Mouse (Mus musculus) myocyte (in vitro differentiated cells): Measurements from ENCODE around the gene Cntn4. TPM values are rescaled to one million over a fixed set of nuclear protein-coding genes. Genes with fewer than 3 reads are reported as not detected.

Source experiments
- H3K27me3 ChIP-seq: one replicate; pipeline ENCODE4 v1.6.1; 2011; ENCODE audit not compliant: control insufficient read depth, insufficient read depth, insufficient read length
- H3K36me3 ChIP-seq: one replicate; pipeline ENCODE4 v1.6.1; 2011; ENCODE audit not compliant: control insufficient read depth, insufficient read depth
- H3K4me2 ChIP-seq: one replicate; pipeline ENCODE4 v1.6.1; 2011; ENCODE audit warnings: low read depth, control low read depth
- H3K4me3 ChIP-seq: one replicate; pipeline ENCODE4 v1.5.1; 2011; ENCODE audit warnings: mild to moderate bottlenecking, control low read depth, moderate library complexity
- H3K79me2 ChIP-seq: one replicate; pipeline ENCODE4 v1.6.1; 2011; ENCODE audit not compliant: control insufficient read depth, insufficient read depth
- H3ac ChIP-seq: one replicate; pipeline ENCODE4 v1.6.1; 2011; ENCODE audit not compliant: control insufficient read depth, insufficient read length
- CEBPB ChIP-seq: IDR thresholded peaks from 2 replicates; pipeline ENCODE4 v1.6.1; 2011; ENCODE audit warnings: mild to moderate bottlenecking, moderate library complexity; ENCODE audit not compliant: poor library complexity, insufficient read depth, severe bottlenecking
- E2F4 ChIP-seq: IDR thresholded peaks from one replicate; pipeline ENCODE4 v1.6.1; 2011; ENCODE audit warnings: mild to moderate bottlenecking, control low read depth, moderate library complexity; ENCODE audit not compliant: insufficient read depth
- MAX ChIP-seq: IDR thresholded peaks from one replicate; pipeline ENCODE4 v1.6.1; 2011; ENCODE audit warnings: low read depth, mild to moderate bottlenecking, control low read depth
- MYOD1 ChIP-seq, 3 experiments: IDR thresholded peaks; one replicate each; pipeline ENCODE4 v1.6.1; 2011; ENCODE audit warnings: control low read depth in 2 of 3, low read depth in 2 of 3, mild to moderate bottlenecking in 2 of 3, moderate library complexity in 1 of 3; ENCODE audit not compliant: insufficient read length in 2 of 3, control insufficient read depth in 1 of 3
- MYOG ChIP-seq, 3 experiments: IDR thresholded peaks; one replicate each; pipeline ENCODE4 v1.6.1; 2011; ENCODE audit warnings: control low read depth in 2 of 3, low read depth in 2 of 3, mild to moderate bottlenecking in 2 of 3; ENCODE audit not compliant: insufficient read length in 2 of 3, control insufficient read depth in 1 of 3, insufficient read depth in 1 of 3
- POLR2A ChIP-seq: IDR thresholded peaks from one replicate; pipeline ENCODE4 v1.6.1; 2011; ENCODE audit warnings: low read depth, mild to moderate bottlenecking, control low read depth, moderate library complexity; ENCODE audit not compliant: insufficient read length
- POLR2AphosphoS2 ChIP-seq: IDR thresholded peaks from one replicate; pipeline ENCODE4 v1.6.1; 2011; ENCODE audit warnings: low read depth, control low read depth; ENCODE audit not compliant: insufficient read length
- REST ChIP-seq: IDR thresholded peaks from one replicate; pipeline ENCODE4 v1.6.1; 2011; ENCODE audit warnings: mild to moderate bottlenecking, control low read depth, moderate library complexity; ENCODE audit not compliant: insufficient read depth, insufficient read length
- SRF ChIP-seq: IDR thresholded peaks from one replicate; pipeline ENCODE4 v1.6.1; 2011; ENCODE audit warnings: low read depth; ENCODE audit not compliant: control insufficient read depth, insufficient read length
- TCF12 ChIP-seq: IDR thresholded peaks from one replicate; pipeline ENCODE4 v1.6.1; 2011; ENCODE audit warnings: mild to moderate bottlenecking, control low read depth; ENCODE audit not compliant: poor library complexity, insufficient read depth, severe bottlenecking
- TCF3 ChIP-seq: IDR thresholded peaks from one replicate; pipeline ENCODE4 v1.6.1; 2011; ENCODE audit warnings: low read depth, control low read depth; ENCODE audit not compliant: insufficient read length
- USF1 ChIP-seq: IDR thresholded peaks from one replicate; pipeline ENCODE4 v1.6.1; 2011; ENCODE audit warnings: low read depth, mild to moderate bottlenecking, control low read depth, moderate library complexity
- polyA plus RNA-seq: library from polyadenylated mRNA; unstranded; fragments of >200 nt; fragmentation: generic; extraction: Trizol; gene quantifications from one replicate; pipeline ENCODE4 v1.2.1, GENCODE M21; 2012; ENCODE audit warnings: missing spikeins

The Cntn4 gene
- polyA plus RNA-seq, 1 experiment = not detected

- no peak overlapping the region for H3ac ChIP-seq
- TF ChIP-seq MYOG (IDR thresholded peaks at IDR 0.05; ENCODE audit: control insufficient read depth in 1 of 3, insufficient read depth in 1 of 3, insufficient read length in 2 of 3, low read depth in 2 of 3) (no peak), CEBPB (no peak), SRF (no peak), MAX (no peak), REST (no peak), POLR2A (no peak), TCF3 (no peak), E2F4 (no peak), MYOD1 (IDR thresholded peaks at IDR 0.05; ENCODE audit: control insufficient read depth in 1 of 3, insufficient read length in 2 of 3, low read depth in 2 of 3) (no peak), USF1 (no peak), POLR2AphosphoS2 (no peak), TCF12 (no peak)
- no peaks in the 10 kb centered on the region for H3K79me2 ChIP-seq
- no peak overlapping the region for H3K4me2 ChIP-seq
- no peak overlapping the region for H3K4me3 ChIP-seq
- no peaks in the 10 kb centered on the region for H3K27me3 ChIP-seq
- no peaks in the 10 kb centered on the region for H3K36me3 ChIP-seq
Observed at GRCm38 (mm10) chr6:105681496-105681895, 4.0 kb downstream of the Cntn4 start.

GRCm38 (mm10) chr6:105683251-105683650 lies 5.8 kb downstream of the Cntn4 start:
- Histone ChIP-seq H3K4me2 (no peak overlapping the region), H3K36me3 (no peaks in the 10 kb centered on the region), H3K79me2 (no peaks in the 10 kb centered on the region), H3K27me3 (no peaks in the 10 kb centered on the region), H3ac (no peak overlapping the region), H3K4me3 (no peak overlapping the region)
- TF ChIP-seq TCF3 (no peak), POLR2A (no peak), MYOD1 (IDR thresholded peaks at IDR 0.05; ENCODE audit: control insufficient read depth in 1 of 3, insufficient read length in 2 of 3, low read depth in 2 of 3) (no peak), E2F4 (no peak), USF1 (no peak)

- no peak overlapping the region for H3ac ChIP-seq
- H3K27me3 ChIP-seq = no peaks in the 10 kb centered on the region
- H3K79me2 ChIP-seq = no peaks in the 10 kb centered on the region
- TF ChIP-seq MAX (no peak), CEBPB (no peak), REST (no peak), USF1 (no peak), POLR2AphosphoS2 (no peak), MYOD1 (IDR thresholded peaks at IDR 0.05; ENCODE audit: control insufficient read depth in 1 of 3, insufficient read length in 2 of 3, low read depth in 2 of 3) (no peak), E2F4 (no peak), TCF3 (no peak), MYOG (IDR thresholded peaks at IDR 0.05; ENCODE audit: control insufficient read depth in 1 of 3, insufficient read depth in 1 of 3, insufficient read length in 2 of 3, low read depth in 2 of 3) (no peak), SRF (no peak), POLR2A (no peak), TCF12 (no peak)
- H3K4me3 ChIP-seq = no peak overlapping the region
- no peak overlapping the region for H3K4me2 ChIP-seq
- H3K36me3 ChIP-seq = no peaks in the 10 kb centered on the region
Observed at GRCm38 (mm10) chr6:105684123-105684522, 6.7 kb downstream of the Cntn4 start.

- no peak for TF ChIP-seq MAX
- TF ChIP-seq POLR2AphosphoS2 = no peak
- no peak for TF ChIP-seq CEBPB
- no peak for TF ChIP-seq USF1
- TF ChIP-seq POLR2A = no peak
- no peak for TF ChIP-seq SRF
- TF ChIP-seq MYOG (IDR thresholded peaks at IDR 0.05; ENCODE audit: control insufficient read depth in 1 of 3, insufficient read depth in 1 of 3, insufficient read length in 2 of 3, low read depth in 2 of 3) = no peak
- no peak for TF ChIP-seq MYOD1 (IDR thresholded peaks at IDR 0.05; ENCODE audit: control insufficient read depth in 1 of 3, insufficient read length in 2 of 3, low read depth in 2 of 3)
- TF ChIP-seq REST = no peak
- Histone ChIP-seq H3K36me3 (no peaks in the 10 kb centered on the region), H3ac (no peak overlapping the region), H3K79me2 (no peaks in the 10 kb centered on the region), H3K27me3 (no peaks in the 10 kb centered on the region), H3K4me3 (no peak overlapping the region), H3K4me2 (no peak overlapping the region)
Observed at GRCm38 (mm10) chr6:105688195-105688594, 10.7 kb downstream of the Cntn4 start.

- Histone ChIP-seq H3K36me3 (no peaks in the 10 kb centered on the region), H3K4me2 (no peak overlapping the region), H3ac (no peak overlapping the region), H3K4me3 (no peak overlapping the region), H3K79me2 (no peaks in the 10 kb centered on the region), H3K27me3 (no peaks in the 10 kb centered on the region)
- no peak for TF ChIP-seq POLR2A
- TF ChIP-seq TCF12 = no peak
- no peak for TF ChIP-seq E2F4
- no peak for TF ChIP-seq POLR2AphosphoS2
- no peak for TF ChIP-seq CEBPB
- no peak for TF ChIP-seq TCF3
- TF ChIP-seq MYOG (IDR thresholded peaks at IDR 0.05; ENCODE audit: control insufficient read depth in 1 of 3, insufficient read depth in 1 of 3, insufficient read length in 2 of 3, low read depth in 2 of 3) = no peak
Observed at GRCm38 (mm10) chr6:105742026-105742425, 64.6 kb downstream of the Cntn4 start.
